Mouse (Mus musculus) cerebellum, postnatal 10 days (tissue): ENCODE data around the gene Foxp1.
A peak's percentile ranks its signal among the peaks of the same experiment; 100 is the strongest.

Experiments
- DNase-seq, 2 experiments: peaks; one replicate each; pipeline ENCODE4 v3.0.0; 2021; ENCODE audit warnings: mixed read lengths in 2 of 2

The Foxp1 gene

DNA sequence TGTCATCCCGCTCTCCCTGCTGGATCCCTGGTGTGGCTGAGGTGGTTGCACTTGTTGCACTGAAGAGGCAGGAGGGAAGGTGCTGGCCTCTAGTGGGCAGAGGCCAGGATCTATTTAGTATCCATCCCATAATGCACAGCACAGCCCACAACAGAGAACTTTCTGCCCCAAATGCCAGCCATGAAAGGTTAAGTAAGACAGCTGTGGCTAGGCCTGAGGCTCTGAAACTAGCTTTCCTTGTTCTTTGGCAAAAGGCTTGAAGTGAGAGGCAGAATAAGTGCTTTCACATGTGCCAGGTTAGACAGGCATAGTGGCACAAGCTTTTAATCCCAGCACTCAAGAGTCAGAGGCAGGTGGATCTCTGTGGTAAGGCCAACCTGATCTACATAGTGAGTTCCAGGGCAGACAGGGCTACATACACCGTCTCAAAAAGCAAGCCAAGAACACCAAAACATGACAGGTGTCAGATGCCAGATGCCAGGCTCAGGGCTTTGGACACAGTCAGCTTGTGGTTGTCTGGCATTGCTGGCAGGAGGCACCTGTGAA, 137.4 kb downstream of the Foxp1 start:
- DNase-seq: peak; percentile 13 to 28

DNA sequence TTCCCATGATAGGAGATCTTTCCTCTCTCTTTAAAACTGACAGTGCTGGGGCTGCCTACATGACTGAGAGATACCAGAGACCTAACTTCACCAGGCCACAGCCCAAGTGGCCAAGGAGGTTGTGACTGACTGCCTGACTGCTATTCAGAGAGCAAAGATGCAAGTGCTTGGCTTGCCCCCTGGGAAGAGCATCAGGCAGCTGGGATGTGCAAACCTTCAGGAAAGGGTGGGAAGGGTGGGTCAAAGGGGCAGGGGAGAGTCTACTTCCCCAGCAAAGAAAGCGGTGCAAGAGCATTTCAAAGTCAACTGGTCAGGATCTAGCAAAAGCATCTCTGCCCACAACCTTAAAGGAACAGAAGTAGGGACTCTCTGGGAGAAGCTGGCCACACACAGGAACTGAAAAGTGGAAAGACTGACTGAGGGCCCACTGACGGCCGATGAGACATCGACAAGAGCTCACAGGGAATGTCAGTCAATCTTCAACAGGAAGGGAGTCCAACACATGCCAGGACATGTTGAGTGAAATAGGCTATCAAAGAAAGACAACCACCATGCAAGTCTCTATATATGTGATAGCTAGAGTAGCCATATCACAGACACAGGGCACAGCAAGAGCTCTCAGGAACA, 138.6 kb downstream of the Foxp1 start:
- no peak for DNase-seq

DNA sequence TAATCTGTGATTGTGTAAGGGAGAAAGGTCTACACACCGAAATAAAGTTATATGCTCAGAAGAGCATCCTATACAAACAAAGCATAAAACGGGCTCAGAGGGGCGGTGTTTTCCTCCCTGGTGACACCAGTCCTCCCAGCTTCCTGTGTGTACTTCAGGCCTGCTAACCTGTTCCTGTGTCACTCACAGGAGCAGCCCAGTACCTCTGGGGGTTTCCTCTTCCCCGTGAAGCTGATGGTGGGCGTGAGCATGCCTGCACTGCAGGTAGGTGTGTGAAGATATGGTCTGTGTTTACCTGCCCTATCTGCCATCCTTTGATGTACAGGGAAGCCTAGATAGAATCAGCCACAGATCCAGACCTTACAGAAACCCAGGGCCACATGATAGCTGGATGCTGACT, 142.4 kb downstream of the Foxp1 start:
- no peak for DNase-seq

DNA sequence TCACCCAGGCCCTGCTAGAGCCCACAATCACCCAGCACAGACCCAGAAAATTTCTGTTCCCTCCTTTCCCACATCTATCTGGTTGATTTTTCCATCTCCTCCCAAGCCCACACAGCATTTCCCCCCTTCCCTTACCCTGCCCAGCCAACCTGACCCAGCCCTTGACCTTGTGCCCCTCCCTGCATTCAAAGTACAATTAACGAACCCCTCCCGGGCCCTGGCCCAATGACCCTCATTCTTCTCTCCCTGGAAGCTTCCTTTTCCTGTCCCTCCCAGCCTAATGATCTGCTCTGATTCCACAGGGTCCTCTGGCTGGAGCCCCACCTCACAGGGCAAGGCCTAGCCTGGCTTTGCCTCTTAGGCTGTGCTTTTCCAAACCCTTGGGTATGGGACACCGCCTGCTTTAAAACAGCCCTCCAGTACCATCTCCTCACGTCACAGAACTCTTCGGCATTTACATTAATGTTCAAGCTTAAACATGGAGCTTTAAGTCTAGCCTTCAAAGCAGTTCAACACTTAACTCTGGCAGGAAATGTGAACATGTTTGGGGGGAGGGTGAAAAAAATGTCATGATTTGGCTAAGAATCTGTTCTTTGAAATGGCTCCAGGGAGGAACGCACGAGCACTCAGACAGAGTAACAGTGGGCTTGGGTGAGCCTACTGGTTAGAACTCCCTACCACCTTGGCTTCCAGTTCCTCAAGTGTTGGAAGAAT, 143.4 kb downstream of the Foxp1 start:
- DNase-seq: no peak

DNA sequence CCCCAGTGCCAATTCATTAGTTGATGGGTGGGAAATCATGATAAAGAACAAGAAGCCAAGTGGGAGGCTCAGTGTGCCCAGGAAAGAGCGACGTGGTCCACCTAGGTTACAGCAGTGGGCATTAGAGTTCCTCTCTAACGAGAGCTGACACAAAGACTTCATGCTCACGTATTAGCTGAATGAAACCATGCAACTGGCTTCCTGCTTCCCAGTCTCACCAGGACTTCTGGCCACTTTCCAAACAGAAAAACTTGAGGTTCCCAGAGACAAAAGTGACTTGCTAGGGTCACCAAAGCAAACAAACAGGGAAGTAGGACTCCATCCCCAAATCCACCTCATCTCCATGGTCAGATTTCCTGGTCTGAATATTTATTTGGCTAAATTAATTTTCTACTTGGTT, 144.8 kb downstream of the Foxp1 start:
- DNase-seq: peak; percentile 47 to 65

DNA sequence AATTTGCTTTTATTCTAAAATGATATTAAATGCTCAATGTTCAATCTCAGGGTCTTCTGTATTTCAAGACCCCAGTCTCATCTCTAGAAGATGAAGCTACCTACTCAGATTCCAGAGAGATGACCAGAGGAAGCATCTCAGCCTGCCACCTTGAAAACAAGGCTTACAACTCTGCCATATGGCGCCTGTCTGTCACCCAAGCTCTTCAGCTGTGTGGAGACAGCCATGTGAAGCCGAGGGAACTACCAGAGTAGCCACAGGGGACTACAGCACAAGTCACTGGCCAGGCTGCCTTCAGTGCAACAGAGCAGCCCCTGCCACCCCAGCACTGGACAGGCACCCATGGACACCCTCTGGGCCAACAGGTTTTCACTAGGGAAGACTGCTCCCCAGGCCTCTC, 145.4 kb downstream of the Foxp1 start:
- peak; percentile 36 to 53 for DNase-seq

DNA sequence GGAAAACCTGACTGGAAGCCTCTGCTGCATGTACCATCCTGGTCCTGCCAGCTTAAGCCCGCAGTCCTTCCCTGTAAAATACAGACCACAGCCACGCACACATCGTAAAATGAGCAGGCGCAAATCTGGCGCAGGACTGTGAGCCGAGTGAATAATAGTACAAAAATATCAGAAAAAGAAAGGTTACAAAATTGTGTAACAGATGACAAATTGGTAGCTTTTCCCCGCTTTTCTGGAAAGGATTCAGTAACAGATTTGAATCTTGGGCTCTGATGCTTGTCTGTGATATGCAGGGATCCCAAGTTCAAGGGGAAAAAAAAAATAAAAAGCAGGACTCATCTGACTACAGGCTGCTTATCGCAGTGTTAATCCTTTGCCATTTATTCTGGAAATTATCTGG, 145.8 kb downstream of the Foxp1 start:
- DNase-seq: no peak

DNA sequence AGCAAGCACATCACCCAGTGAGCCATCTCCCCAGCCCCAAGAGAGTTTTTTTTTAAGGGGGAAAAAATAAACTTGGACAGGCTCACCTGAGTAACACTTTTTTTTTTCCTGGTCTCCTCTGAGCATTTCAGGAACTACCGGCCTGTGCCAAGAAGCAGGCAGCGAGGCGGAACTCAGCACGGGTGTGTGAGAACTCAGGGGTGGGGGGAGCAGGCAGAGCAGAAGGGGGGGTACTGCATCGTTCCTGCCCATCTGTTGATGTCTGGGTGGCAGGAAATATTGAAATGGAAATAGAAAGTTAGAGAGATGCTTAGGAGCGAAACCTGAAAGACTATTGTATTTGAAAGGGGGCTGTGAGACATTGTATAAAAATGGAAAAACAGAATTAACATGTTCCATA, 146.7 kb downstream of the Foxp1 start:
- DNase-seq: peak; percentile 48 to 72

DNA sequence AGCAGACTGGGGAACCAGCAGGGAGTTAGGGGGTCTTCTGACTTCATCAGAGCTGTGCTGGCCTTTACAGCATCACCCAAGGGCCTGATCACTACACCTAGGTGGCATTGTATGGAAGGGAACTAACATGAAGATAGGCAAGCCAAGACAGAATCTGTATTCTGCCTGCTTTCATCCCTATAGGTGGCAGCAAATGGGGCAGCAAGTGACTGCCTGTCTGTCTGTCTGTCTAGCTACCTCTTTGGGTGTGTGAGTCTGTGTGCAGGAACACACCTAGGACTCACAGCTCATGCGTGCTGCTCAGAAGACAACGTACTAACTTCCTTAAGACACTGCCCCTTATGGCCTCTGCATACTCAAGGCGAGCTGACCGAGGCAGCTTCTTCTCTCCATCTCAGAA, 147.1 kb downstream of the Foxp1 start:
- DNase-seq: no peak

DNA sequence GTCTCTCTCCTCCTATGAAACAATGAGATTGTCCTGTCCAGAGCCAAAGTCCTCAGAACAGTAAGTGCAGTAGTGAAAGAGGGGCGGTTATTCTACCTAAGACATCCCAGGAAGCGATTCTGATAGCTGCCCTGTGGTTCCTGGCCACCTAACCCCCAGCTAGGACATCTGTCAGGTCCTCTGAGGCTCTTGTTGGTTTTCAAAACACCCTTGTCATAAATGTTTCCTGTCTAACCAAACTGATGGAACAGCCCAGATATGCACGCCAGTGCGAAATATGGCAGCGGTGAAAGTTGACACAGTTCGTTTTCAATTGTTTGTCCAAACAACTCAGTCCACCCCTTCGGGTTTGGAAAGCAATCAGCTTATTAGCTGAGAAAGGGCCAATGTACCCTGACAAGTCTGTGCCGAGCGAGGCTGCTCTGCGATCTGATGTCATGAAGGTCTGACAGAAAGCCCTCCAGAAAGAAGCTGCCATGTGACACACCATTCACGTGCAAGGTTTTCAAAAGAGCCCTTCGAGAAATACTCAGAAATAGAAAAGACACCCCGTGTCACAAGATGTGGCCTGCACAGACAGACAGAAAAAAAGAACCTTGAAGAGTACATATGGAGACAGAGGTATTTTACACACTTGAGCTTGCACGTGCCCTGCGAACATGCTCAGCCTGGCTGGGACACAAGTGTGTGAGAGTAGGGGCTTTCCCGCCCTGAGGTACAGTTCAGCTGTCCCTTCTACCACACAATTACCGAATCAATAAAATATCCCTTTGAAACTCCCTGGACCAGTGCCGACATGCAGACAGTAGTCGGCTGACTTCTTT, 147.9 kb downstream of the Foxp1 start:
- DNase-seq: peak in 1 of 2 experiments; percentile 38

DNA sequence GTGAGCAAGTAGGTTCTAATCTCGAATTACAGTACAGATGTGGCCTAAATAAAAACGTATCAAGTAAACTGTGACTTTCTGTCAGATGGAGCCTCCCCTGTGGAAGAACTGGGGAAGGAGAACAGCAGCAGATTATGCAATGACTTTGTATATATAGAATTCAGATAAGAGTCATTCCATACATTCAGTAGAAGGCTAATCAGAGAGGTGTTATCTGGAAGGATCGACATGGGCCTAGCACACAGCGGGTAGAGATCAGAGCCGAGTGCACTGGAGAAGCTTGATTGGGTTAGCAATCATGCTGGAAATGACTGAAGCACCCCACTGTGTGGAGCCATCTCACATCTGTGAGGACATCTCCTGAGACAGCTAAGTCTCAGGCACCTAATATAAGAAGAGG, 150.1 kb downstream of the Foxp1 start:
- no peak for DNase-seq

DNA sequence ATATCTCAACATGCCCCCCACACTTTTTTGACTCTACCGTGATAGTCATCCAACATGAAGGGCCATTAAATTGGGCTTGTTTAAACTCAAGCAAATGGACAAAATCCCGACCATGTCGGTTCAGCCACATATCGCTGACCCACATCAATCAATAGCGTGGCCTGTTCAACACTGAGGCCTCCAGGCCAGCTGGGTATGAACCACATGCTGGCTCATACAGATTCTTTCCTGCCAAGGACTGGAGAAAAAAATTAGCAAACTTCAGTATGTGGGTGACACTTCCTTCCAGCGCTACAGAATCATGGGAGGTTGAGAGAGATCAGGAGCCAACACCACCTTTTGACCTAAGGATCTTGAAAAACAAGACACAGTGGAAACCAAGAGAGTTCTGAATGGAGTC, 150.5 kb downstream of the Foxp1 start:
- DNase-seq: no peak

DNA sequence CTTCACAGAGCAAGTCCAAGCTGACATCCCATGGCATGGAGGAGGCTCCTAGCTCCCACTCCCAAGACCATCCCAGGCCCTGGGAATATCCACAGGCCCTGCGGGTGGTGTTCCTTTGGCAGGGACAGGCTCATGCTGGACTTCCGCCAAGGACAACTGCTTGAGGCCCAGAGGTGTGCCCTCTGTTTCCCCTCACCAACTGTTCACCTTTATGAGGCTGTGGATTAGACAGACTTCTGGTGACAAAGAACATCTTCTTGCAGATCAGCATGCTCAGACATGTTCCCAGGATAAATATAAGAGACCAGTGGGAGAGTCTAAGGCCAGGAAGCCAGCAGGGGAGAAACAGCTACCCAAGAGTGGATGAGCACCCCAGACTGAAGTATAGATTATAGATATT, 152.6 kb downstream of the Foxp1 start:
- peak in 1 of 2 experiments; percentile 33 for DNase-seq

DNA sequence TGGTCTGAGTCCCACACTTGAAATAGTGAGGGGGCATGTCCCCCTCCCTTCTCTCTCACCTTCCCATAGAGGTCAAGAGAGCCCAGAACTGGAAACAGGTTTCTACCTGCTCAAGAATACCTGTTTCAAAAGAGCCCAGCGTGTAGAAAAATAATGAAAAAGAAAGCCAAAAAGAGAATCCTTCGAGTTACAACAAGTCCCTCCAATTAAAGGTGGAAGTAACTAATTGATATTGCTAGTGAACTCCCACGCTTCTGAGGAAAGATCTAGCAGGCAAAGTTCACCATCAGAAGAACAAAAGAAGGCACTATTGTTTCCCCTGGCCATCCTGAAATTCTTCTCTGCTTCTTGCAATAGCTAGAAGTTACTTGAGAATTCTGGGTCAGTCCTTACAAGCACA, 153.4 kb downstream of the Foxp1 start:
- DNase-seq: no peak

DNA sequence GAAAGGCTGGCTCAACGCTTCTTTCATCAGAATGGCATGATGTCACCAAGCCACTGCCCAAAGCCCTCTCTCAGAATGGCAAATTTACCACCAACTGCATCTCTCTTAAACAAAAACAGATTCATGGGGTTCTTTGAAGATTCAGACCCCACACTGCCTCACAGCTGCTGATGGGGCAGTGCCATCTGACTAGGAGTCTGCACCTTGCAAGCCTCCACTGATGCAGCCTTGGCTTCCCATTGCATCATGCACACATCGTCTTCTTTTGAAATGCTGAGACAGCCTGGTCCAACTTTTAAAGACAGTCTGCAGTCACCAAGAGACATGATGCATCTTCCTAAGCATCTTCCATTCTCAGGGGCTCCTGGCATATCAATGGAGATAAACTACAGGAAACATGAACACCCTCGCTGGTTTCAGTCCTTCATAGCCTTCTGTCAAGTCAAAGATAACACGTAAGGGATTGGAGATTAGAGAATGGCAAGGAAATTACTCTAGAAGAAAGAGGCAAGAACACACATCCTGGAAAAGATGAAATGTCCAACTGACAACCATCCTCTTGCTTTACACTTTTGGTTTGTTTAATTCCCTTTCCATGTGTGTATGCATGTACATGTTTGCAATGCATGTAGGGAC, 154.3 kb downstream of the Foxp1 start:
- DNase-seq: no peak

DNA sequence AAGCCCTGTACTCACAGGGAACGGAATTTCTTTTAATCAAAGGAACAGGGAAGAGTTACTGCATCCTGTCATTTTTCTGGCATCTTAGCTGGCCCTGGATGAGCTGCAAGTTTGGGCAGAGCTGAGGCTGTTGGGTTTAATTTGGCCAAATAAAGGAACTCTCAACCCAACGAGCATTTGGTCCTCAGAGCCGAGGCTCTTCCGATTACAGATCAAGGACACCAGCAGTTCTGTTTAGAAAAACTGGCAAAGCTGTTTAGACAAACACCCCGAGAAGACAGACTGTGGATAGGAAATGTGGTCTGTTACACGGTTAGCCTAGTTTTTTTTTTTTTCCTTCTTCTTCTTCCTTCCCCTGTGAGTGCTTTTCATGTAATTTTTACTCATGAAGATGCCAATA, 158.0 kb downstream of the Foxp1 start:
- DNase-seq: peak; percentile 44

DNA sequence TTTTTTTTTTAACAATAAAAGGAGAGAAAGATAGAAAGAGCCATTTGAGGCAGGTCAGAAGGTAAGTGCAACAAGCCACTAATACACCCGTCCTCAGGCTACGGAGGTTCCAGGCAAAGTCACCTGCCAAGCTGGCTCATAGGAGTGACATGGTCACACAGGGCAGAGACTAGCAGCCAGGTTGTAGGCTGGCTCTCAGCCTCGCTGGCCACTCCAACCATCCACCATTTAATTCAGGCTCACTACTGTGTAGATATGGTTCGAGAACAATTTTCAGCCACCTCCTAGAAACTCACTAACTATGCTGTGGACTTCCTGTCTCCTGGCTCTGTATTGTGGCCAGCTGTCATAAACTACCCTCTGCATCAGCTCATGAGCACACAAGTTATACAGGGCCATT, 161.9 kb downstream of the Foxp1 start:
- no peak for DNase-seq

DNA sequence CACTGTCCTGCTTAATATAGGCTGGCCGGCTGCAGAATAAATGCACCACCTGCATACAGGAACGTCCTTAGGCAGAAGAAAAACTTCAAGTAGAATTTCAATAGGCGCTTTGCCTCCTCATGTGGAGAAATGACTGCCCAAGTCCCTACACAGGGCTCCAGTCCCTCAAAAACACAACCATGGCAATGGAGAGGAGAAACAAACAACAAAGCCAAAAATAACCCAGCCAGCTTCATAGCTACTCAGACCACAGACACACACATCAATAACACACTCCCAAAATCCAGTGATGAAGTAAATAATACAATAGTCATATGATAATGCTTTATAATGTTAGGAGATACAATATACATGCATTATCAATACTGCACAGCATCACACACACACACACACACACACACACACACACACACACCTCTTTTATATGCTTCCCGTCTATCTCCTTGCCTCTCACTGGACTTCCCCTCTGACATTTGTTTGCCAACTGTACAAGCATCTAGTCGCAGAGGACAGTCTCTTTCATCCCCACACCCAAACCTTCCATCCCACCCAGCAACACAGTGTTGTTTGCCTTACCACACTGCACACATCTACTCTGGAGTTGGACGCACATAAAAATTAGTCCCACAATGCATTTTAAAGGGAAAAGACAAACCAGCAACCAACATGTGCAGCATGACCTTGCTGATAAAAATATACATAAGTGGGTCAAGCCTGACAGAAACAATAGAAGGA, 162.6 kb downstream of the Foxp1 start:
- no peak for DNase-seq

DNA sequence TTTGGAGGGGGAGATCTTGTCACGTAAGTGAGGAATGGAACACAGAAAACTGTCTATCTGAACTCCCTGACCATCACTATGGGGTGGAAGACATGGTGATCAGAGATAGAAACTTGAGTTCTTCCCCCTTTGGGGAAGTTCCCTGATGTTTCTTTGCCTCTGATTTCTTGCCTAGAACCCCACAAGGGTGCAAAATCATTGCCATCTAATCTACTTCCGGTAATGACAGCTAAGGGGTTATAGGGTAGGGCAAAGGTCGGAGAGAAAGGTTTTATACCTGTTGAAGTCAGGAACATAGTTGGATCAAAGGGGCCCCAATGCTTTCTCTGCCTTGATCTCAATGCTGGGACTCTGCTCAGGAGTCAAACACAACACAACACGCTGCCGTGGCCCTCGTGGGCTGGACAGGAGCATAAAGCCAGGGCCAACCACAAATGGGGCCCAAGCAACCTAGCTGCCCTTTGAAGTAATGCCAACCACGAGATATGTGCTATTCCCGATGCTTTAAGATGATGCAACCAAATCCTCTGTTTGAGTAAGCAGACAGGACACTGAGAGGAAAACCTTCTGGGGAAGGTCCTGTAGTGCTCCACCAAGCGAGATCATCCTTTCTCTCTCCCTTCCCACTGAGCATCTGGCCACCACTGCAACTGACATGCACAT, 163.4 kb downstream of the Foxp1 start:
- no peak for DNase-seq

DNA sequence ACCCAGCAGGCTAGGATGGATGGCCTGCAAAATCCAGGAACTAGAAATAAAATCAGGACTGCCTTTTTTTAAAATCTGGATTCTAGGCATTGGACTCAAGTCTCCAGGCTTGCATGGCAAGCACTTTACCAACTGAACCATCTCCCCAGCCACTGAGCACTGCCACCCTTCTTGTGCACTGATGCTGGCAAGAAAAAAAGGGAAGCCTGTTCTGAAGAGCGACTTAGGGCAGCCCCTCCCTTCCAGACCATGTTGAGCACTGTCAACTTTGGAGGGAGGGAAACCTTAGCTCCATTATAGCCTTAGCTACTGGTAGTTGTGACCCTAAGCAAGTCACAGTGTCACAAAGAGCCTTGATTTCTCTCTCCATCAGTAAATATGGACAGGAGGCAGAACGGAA, 164.6 kb downstream of the Foxp1 start:
- DNase-seq: no peak

DNA sequence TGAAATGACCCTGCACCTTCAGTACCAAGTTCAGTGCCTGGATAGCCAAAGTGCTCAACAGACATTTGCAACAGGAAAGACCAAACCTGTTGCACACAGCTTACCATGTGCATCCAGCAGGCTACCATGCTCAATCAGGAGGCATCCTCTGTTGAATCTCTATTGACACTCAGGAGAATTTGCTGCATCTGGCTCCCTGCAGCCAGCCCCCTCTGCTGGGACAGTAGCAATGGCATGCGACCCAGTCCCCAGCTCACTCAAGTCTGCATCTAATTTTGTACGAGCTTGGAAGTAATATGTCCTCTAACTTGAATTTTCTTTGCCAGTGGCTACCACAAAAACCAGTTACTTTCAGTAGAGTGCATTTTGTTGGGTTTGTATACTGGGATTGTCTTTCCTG, 168.2 kb downstream of the Foxp1 start:
- DNase-seq: no peak

DNA sequence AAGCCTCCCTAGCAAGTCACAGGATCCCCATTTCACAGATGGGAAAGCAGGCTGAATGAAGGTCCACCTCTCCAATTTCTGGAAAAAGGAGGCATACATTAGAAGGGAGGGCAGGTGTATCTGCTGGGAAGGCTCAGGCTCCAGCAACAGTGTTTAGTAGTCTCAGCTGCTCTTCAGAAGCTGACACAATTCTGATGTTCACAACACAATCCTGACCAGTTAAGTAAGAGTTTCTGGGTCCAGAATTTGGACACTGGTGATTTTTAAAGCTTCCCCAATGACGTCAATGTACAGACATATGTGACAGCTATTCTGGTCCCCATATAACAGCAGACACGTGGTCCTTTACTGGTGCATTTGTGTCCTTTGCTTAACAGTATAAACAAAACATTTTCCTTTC, 169.1 kb downstream of the Foxp1 start:
- DNase-seq: no peak
